Mouse (Mus musculus) layer of hippocampus, adult 9-10 months (tissue): ENCODE data around the gene Prkcz.
"Not testable (repeated sequence)": the region's sequence is repeated elsewhere in the genome, so short reads cannot be mapped to it uniquely, and the experiment has no call there.

ENCODE experiments used
- DNase-seq: peaks from one replicate; pipeline ENCODE4 v3.0.0; 2022; ENCODE audit warnings: low spot score

Prkcz gene

DNA sequence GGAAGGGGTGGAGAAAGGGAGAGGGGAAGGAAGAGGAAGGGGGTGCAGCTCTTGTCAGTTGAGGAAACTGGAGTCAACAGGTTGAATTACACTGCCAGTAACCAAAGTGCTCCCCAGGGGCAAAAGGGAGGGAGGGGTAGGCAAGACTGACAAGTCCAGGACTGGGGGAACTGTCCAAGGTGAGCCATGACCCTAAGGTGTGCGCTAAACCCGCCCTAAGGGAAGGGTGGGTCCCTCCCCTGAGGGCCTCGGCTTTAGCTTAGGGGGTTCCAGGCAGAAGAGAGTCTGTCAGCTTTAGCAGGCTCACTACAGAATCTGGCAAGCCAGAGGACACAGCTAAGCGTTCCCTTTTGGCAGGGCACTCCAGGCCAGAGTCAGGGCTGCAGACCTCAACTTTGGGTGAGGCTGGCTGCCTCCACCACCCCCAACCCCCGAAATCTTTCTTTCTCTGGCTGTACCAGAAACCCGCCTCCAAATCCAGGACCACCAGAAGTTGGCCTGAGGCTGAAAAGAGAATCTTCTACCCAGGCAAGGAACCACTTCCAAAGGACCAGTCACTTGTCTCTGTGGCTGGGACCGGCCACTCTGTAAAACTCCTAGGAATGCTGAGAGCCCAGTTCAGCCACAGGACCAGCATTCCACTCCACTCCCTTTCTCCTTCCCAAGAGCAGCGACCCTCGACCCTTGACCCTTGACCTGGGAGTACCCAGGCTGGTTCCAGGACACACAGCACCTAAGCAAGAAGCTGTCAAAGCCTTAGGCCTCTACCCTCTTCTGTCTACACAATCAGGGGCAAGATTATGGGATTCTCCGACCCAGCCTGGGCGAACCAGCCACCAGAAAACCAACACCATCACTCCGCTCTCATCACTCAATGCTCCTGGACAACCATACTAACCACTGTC is 1.3 kb downstream of the Prkcz start:
- DNase-seq = no peak

GRCm38 (mm10) chr4:155357601-155358000 is 3.6 kb downstream of the Prkcz start:
- no peak for DNase-seq

GRCm38 (mm10) chr4:155356354-155356753 is 4.8 kb downstream of the Prkcz start:
- DNase-seq = no peak

DNA sequence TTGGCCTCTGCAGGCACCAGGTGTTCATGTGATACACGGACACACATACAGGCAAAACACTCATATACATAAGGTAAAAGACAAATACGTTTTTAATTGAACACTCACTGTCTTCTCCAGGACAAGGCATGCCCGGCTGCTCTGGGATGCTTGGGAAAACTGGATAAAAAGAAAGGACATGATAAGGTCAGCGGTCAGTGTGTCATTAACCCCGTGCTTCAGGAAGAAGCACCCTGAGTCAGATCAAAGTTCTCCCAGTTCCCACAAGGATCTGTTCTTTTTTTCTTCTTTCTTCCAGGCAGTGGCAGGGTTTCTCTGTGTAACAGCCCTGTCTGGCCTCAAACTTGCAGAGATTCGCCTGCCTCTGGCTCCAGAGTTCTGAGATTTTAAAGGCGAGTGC is 6.6 kb downstream of the Prkcz start:
- no peak for DNase-seq

GRCm38 (mm10) chr4:155354035-155354434 is 7.1 kb downstream of the Prkcz start:
- DNase-seq = no peak

- no peak for DNase-seq
These were observed 8.6 kb downstream of the Prkcz start for GRCm38 (mm10) chr4:155352581-155352980.

DNA sequence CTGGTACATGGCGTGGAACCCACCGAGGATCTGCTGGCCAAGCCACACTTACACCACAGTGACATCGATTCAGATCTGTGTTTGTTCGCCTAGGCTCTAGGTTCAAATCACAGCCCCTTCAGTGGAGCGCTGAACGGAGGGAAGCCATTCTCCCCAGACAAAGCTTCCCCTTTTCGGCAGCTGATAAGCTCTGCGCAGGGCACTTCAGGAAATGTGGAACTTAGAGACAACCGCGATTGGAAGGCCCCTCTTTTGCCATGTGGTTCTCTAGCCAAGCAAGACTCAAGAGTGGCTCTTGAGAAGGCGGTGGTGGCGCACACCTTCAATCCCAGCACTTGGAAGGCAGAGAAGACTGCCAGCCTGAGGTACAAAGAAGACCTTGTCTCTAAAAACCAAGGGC is 14.8 kb downstream of the Prkcz start:
- no peak for DNase-seq

DNA sequence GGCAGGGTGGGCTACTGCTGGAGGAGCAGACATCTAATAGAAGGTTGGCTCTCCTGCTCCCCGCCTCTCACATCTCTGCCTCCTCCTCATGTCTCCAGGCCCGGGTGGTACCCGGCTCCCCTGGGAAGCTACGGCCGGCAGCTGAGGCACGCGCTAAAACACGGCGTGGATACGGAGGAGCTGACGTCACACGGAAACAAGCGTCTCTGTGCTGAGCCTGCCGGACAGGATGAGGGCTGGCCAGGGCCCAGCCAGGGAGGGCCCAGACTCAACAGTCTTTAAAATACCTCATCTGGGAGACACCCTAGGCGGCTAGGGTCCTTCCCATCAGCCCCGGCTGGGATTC is 15.6 kb downstream of the Prkcz start:
- peak; percentile 57 for DNase-seq

DNA sequence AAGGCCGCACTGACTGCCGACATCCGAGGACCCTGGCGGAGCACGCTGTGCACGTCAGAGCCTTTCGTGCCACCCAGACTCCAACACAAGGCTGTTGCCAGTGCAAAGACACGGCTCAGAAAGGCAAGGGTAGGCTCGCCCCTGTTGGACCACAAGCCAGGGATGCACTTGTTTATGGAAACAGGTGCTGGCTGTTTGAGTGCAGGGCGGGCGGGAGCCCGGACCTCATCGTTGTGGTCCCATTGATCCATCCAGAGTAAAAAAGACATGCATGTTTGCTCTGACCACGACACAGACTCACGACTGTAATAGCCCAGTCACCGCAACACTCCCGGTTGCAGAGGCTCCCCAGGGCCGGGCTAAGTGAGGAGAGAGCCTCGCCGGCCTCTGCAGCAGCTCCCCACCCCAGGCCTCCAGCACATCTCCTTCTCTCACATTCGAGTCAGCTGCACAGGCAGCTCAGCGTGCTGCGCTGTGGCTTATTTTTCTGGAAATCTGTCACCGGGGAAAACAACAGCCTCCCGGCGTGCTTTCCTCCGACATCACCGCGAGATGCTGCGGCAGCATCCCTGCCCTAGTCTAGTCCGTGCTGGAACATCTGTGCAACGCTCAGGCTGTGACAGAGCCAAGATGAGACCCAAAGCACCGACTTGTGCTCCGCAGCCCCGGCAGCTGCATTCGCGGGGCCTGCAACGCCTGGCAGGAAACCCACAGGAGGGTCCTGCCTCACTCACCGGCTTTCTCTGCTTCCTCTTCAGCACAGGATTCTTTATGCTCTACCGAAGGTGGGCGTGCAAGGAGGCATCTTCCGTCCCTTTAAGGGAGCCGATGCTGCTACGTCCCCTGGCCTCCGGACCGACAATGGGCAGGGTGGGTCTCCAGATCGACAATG is 16.2 kb downstream of the Prkcz start:
- DNase-seq = peak; percentile 24

DNA sequence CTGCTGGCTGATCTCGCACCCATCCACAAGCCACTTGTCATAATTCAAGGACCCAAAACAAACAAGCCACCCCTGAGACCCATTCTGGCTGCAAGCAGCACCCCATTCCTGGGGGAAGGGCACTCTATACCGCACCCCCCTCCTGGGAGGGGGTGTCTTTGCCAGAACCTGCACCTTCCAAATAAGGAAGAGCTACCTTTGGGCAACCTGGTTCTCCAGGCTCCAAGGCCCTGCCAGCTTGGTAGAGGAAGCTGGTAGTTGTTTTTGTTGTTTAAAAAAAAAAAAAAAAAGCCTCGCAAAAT is 16.9 kb downstream of the Prkcz start:
- DNase-seq = no peak

DNA sequence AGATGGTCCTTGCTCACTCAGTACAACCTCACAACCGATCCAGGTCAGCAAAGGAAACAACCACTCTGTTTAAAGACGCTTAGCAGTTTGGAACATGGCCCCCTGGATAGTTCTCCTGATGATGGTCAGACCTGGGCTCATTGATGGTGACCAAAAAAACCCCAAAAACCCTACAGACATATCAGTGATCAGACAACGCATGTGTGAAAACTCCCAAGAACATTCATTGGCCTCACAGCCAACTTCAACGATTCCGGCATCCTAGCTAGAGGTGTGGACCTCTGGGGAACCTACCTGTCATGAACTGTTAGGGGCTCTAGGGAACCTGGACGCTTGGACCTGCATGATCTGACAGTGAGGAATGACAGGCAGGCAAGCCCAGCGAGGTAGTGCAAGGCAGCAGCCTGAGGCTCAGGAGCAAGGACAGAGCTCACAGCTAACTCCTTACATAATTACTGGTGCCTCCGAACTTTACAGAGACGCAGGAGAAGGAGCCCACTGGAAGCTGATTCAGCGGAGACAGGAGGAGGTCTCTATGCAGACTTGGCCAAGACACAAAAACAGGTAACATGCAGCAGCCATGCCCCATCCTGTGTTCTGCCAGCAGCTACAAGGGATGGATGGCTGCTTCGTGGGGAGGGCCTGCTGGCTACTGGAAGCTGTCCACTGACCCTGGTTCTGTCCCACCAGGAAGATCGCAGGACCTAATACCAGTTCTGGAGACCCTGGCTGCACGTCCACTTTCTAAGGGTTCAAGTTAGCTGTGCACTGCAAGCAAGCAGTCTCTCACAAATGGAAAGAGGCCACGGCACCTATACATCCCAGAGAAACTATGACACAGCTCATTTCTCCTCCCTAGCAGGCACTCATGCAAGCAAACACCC is 17.5 kb downstream of the Prkcz start:
- peak; percentile 13 for DNase-seq

DNA sequence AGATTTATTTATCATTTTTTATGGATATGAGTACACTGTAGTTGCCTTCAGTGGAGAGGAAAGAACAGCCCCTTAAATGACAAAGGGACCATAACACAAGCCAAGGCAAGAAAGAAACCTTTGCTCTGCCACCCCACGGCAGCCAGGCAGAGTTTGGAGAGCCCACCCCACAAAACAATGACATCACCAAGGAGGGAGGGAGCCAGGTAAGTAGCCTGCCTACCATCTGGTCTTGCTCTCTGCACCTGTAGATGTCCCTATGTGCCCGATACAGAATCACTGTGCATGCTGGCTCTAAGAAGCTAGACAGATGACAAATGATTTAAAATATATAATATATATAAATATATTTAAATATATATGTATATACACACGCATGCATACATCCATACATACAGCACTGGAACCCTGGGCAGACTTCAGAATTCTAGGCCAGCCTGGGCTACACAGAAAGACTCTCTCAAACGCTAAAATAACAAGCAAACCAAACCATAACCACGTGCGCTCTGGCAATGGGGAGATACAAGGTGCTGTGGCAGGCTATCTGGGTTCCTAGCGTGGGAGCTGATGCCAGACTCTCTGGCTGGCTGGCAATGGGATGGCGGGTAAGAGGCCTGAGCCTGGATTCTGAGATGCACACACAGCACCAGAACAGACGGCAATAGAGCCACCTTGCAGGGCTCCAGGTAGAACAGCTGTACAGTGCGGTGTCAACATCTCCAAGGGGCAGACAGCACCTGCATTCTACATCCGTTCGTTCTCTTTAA is 24.7 kb downstream of the Prkcz start:
- DNase-seq = no peak

GRCm38 (mm10) chr4:155332253-155332652 is 28.9 kb downstream of the Prkcz start:
- peak; percentile 15 for DNase-seq

GRCm38 (mm10) chr4:155328385-155328784 is 32.8 kb downstream of the Prkcz start:
- DNase-seq = not testable (repeated sequence)

- DNase-seq = no peak
These were observed 35.4 kb downstream of the Prkcz start for GRCm38 (mm10) chr4:155325773-155326172.

DNA sequence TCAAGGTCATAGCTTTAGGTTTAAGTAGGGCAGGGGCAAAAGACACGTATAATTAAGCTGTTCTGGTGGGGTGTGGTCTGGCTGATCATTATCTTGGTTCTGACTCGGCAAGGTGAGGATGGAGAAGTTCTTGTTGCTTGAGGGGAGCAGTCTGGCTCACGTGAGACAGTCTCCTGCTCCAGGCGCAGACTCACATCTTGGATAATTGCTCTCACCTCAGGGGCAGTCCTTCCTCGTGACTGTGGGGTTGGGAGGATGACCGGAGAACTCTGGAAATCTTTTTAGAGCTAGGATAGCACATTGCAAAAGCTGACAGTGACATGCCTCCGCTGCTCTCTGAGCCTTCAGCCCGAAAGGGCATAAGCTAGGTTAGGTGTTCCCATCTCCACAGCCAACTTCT is 36.6 kb downstream of the Prkcz start:
- no peak for DNase-seq

GRCm38 (mm10) chr4:155323081-155323795 is 37.9 kb downstream of the Prkcz start:
- no peak for DNase-seq

GRCm38 (mm10) chr4:155320281-155321244 is 40.6 kb downstream of the Prkcz start:
- no peak for DNase-seq

DNA sequence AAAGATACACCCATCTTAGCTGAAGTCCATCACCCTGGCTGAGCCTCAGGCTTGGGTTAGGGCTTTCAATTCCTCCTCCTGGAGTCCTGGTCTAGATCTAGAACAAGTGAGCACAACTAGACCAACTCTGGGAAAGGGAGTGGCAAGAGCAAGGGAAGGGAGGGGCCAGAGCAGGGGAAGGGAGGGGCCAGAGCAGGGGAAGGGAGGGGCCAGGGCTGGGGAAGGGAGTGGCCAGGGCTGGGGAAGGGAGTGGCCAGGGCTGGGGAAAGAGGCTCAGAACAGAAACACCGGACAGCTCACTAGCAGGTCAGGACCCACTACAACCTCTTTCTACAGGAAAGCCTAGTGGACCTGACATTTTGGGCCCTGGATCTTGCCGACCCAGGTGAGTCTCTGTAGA is 42.9 kb downstream of the Prkcz start:
- DNase-seq = no peak

- DNase-seq = no peak
These were observed 46.1 kb downstream of the Prkcz start for GRCm38 (mm10) chr4:155315031-155315430.
